Mouse (Mus musculus): ENCODE measurements at regions not wholly inside any gene's neighbourhood (a gene's known extent, or its start where the extent isn't known, plus 50 kb on each side); places are given as distances from the start of the nearest gene placed in this dataset.
A peak's percentile ranks its signal among the peaks of the same experiment; 100 is the strongest.

- no peak for DNase-seq
These were observed 117.3 kb downstream of the Anapc10 start for GRCm38 (mm10) chr8:79828763-79829542.

GRCm38 (mm10) chr8:79829543-79829890 is 117.9 kb downstream of the Anapc10 start:
- no peak for DNase-seq

- DNase-seq = no peak
These were observed 118.5 kb downstream of the Anapc10 start for GRCm38 (mm10) chr8:79829941-79830633.

- DNase-seq = no peak
These were observed 127.3 kb downstream of the Anapc10 start for GRCm38 (mm10) chr8:79838961-79839360.

- no peak for DNase-seq
These were observed 138.4 kb downstream of the Anapc10 start for GRCm38 (mm10) chr8:79849982-79850514.

- DNase-seq = no peak
These were observed 138.9 kb downstream of the Anapc10 start for GRCm38 (mm10) chr8:79850519-79850918.

- DNase-seq = no peak
These were observed 160.9 kb downstream of the Anapc10 start for GRCm38 (mm10) chr8:79872416-79873077.

- peak; percentile 38 for DNase-seq
These were observed 149.8 kb downstream of the Hhip start for GRCm38 (mm10) chr8:79907971-79908370.

Data from gastrocnemius, postnatal 25 days (tissue).